ENCODE assay signal across 27 mouse cellular contexts in the genomic region with DNA sequence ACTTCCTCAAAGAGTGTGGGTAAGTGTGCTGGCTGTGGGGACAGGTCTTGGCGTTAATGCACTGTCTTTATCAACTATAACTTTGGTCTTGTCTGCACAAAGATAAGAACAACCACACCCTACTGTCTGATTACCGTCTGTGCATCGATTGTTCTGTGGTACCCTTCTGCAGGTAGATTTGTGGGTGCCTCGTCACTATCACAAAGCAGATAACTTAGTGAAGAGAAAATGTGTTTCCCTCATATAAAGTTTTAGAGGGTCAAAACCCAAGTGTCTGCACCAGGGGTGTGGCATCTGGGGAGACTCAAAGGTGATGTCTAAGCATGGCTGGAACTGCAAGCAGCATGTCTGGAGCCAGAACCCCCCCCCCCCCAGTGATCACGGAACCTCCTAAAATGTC.
DNase-seq lines count a peak whose midpoint lies in the region; ATAC-seq and TF ChIP-seq lines count a peak whose summit lies in the region.
"Had no signal": no experiment of that assay in that cellular context is flagged by ENCODE, and none has a peak within 500 bp of the region (broad histone marks: within the 10 kb centered on the region; RNA-seq: fewer than 3 reads in every experiment).

No protein-coding gene starts in this region.

- no peak overlapping the region for H3K4me3 ChIP-seq in liver, embryonic 12.5 days
- no peak overlapping the region for H3K4me3 ChIP-seq in liver, postnatal 0 days (ENCODE audit: low read depth, low read length)
- H3K4me3 ChIP-seq in G1E (ENCODE audit: low read depth, low read length), result no peak overlapping the region; the same call in 1 of the 2 replicates
- no peak overlapping the region for H3K4me3 ChIP-seq in intestine, embryonic 15.5 days (replicated peaks)
- H3K4me3 ChIP-seq: embryonic facial prominence, embryonic 13.5 days; embryonic facial prominence, embryonic 15.5 days; erythroblast, embryonic 14.5 days; forebrain, embryonic 10.5 days; forebrain, embryonic 12.5 days had no signal

- H3K4me2 ChIP-seq in liver, embryonic 12.5 days, result no peak overlapping the region
- no peak overlapping the region for H3K4me2 ChIP-seq in liver, postnatal 0 days (ENCODE audit: low read depth, low read length)
- no peak overlapping the region for H3K4me2 ChIP-seq in intestine, embryonic 15.5 days (replicated peaks)
- H3K4me2 ChIP-seq: embryonic facial prominence, embryonic 13.5 days; embryonic facial prominence, embryonic 15.5 days; forebrain, embryonic 12.5 days had no signal

- peak; percentile 18; the same call in 1 of the 2 replicates for ATAC-seq in liver, embryonic 12.5 days
- no peak for ATAC-seq in liver, postnatal 0 days
- peak; percentile 84 for ATAC-seq in G1E (ENCODE audit: extremely low read depth, insufficient number of reproducible peaks, low FRiP score, poor library complexity, severe bottlenecking)
- 0 out of 2 replicates have a peak, but pooled peaks have one; percentile 30 for ATAC-seq in megakaryocyte progenitor cell, adult 5-6 weeks (replicated peaks; ENCODE audit: poor library complexity)
- ATAC-seq in intestine, embryonic 15.5 days, result no peak
- ATAC-seq: activated CD4-positive, CD25-positive, alpha-beta regulatory T cell, adult 4 months; CD4-positive, CD25-positive, alpha-beta regulatory T cell, adult 4 months; forebrain, embryonic 14.5 days; forebrain, embryonic 16.5 days; Patski had no signal

- H3K9me3 ChIP-seq in liver, embryonic 12.5 days (replicated peaks), result no peaks in the 10 kb centered on the region
- H3K9me3 ChIP-seq in liver, postnatal 0 days (ENCODE audit: low read length), result no peaks in the 10 kb centered on the region
- no peaks in the 10 kb centered on the region for H3K9me3 ChIP-seq in G1E (replicated peaks)
- H3K9me3 ChIP-seq in intestine, embryonic 15.5 days, result no peaks in the 10 kb centered on the region
- H3K9me3 ChIP-seq: embryonic facial prominence, embryonic 13.5 days; embryonic facial prominence, embryonic 15.5 days; forebrain, embryonic 10.5 days; forebrain, embryonic 12.5 days had no signal

- H3K27me3 ChIP-seq in liver, embryonic 12.5 days (replicated peaks), result no peaks in the 10 kb centered on the region
- no peaks in the 10 kb centered on the region for H3K27me3 ChIP-seq in liver, postnatal 0 days (ENCODE audit: insufficient read depth, low read length)
- H3K27me3 ChIP-seq in G1E (ENCODE audit: insufficient read depth, low read length), result peaks cover 3% of the 10 kb centered on the region; the same call in 1 of the 2 replicates
- no peaks in the 10 kb centered on the region for H3K27me3 ChIP-seq in intestine, embryonic 15.5 days (replicated peaks)
- H3K27me3 ChIP-seq: CH12.LX; embryonic facial prominence, embryonic 13.5 days; embryonic facial prominence, embryonic 15.5 days; forebrain, embryonic 12.5 days; Patski had no signal

- no peak for TF ChIP-seq CTCF in liver, postnatal 0 days (IDR thresholded peaks at IDR 0.05; ENCODE audit: low read depth)
- no peak for TF ChIP-seq CTCF in G1E (IDR thresholded peaks at IDR 0.05; ENCODE audit: low read depth, low read length)

- no peak for TF ChIP-seq EP300 in liver, postnatal 0 days (IDR thresholded peaks at IDR 0.05; ENCODE audit: low read depth)

- WGBS in liver, embryonic 12.5 days (ENCODE audit: insufficient replicate concordance), result 31% methylated on average over 5 of the region's 5 CpGs
- WGBS in liver, postnatal 0 days (ENCODE audit: insufficient replicate concordance), result 59% methylated on average over 5 of the region's 5 CpGs
- WGBS in intestine, embryonic 15.5 days, result 64% methylated on average over 5 of the region's 5 CpGs

- peaks cover 25% of the 10 kb centered on the region for H3K4me1 ChIP-seq in liver, embryonic 12.5 days
- peaks cover 3% of the 10 kb centered on the region; the same call in 1 of the 2 replicates for H3K4me1 ChIP-seq in liver, postnatal 0 days (ENCODE audit: insufficient read depth)
- peaks cover 68% of the 10 kb centered on the region for H3K4me1 ChIP-seq in G1E (ENCODE audit: insufficient read depth, low read depth, low read length)
- H3K4me1 ChIP-seq in intestine, embryonic 15.5 days (replicated peaks), result 0 out of 2 replicates have a peak, but pooled peaks cover 4% of the 10 kb centered on the region

- no peak overlapping the region for H3K27ac ChIP-seq in liver, embryonic 12.5 days
- no peak overlapping the region for H3K27ac ChIP-seq in liver, postnatal 0 days (ENCODE audit: low read depth)
- H3K27ac ChIP-seq in intestine, embryonic 15.5 days, result no peak overlapping the region
- H3K27ac ChIP-seq: embryonic facial prominence, embryonic 13.5 days; embryonic facial prominence, embryonic 15.5 days; forebrain, embryonic 10.5 days; forebrain, embryonic 12.5 days had no signal

- H3K36me3 ChIP-seq in liver, embryonic 12.5 days, result no peaks in the 10 kb centered on the region
- H3K36me3 ChIP-seq in liver, postnatal 0 days (replicated peaks; ENCODE audit: insufficient read depth, low read length), result no peaks in the 10 kb centered on the region
- H3K36me3 ChIP-seq in G1E (replicated peaks), result no peaks in the 10 kb centered on the region
- H3K36me3 ChIP-seq in intestine, embryonic 15.5 days, result no peaks in the 10 kb centered on the region
- H3K36me3 ChIP-seq: embryonic facial prominence, embryonic 13.5 days; embryonic facial prominence, embryonic 15.5 days; forebrain, embryonic 10.5 days; forebrain, embryonic 12.5 days had no signal

- no peak overlapping the region for H3K9ac ChIP-seq in liver, embryonic 12.5 days
- H3K9ac ChIP-seq in liver, postnatal 0 days (replicated peaks), result no peak overlapping the region
- H3K9ac ChIP-seq in intestine, embryonic 15.5 days, result no peak overlapping the region
- H3K9ac ChIP-seq: embryonic facial prominence, embryonic 13.5 days; embryonic facial prominence, embryonic 15.5 days; forebrain, embryonic 12.5 days had no signal

- no peak for DNase-seq in liver, postnatal 0 days
- peak; percentile 59 for DNase-seq in G1E (ENCODE audit: low spot score)
- DNase-seq in layer of hippocampus, postnatal 36 days, result no peak
- DNase-seq: adrenal gland, adult 8-10 months; adrenal gland, postnatal 14 days; adrenal gland, postnatal 36 days; B cell, adult 2 months; cerebellum, adult 11-12 months; cerebellum, adult 2 months; cerebellum, adult 9-10 months; cerebellum, postnatal 14 days; cerebellum, postnatal 36 days; embryo, embryonic 11 days had no signal

Comparison
In these comparisons a context has a peak if more than half of its experiments do, and no peak if none do; other contexts are left out.
1. ATAC-seq: peak in liver, embryonic 12.5 days (single experiment), G1E (single experiment) and megakaryocyte progenitor cell, adult 5-6 weeks (single experiment); none in liver, postnatal 0 days (single experiment) and intestine, embryonic 15.5 days (single experiment).